Mouse (Mus musculus): ENCODE measurements around the gene Ube4b. TPM values are rescaled to one million over a fixed set of nuclear protein-coding genes. Genes with fewer than 3 reads are reported as not detected.
A peak's percentile ranks its signal among the peaks of the same experiment; 100 is the strongest.
"Not testable (repeated sequence)": the region's sequence is repeated elsewhere in the genome, so short reads cannot be mapped to it uniquely, and the experiment has no call there.

Ube4b gene
- total and polyA plus RNA-seq, 2 experiments from 2014 or later = 48.1 to 117 TPM

DNA sequence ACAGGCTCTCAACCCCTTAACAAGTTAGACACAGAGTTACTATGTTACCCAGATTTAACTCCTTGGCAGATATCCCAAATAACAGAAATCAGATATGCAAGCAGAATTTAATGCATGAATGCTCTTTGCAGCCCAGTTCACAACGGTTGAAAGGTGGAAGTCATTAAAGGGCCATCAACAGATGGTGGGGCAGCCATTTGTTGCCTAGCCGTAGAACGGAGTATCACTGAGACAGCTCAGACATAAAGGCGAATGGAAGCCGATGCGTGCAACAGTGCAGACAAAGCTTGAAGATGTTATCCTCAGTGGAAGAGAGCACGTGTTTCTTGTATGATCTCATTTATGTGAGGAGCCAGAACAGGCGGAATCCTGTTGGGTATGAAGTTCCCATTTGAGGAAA is 14.0 kb upstream of the Ube4b start:
- no peak overlapping the region for H3K4me2 ChIP-seq (ENCODE audit: low read depth, low read length)
- WGBS = 47% methylated on average over 8 of the region's 8 CpGs
- no peak overlapping the region for H3K4me3 ChIP-seq (ENCODE audit: low read length)
- ATAC-seq = no peak
- no peak overlapping the region for H3K9ac ChIP-seq (replicated peaks; ENCODE audit: low read length)
- H3K4me1 ChIP-seq (ENCODE audit: insufficient read depth, low read length) = peaks cover 1% of the 10 kb centered on the region; the same call in 1 of the 2 replicates
- no peak overlapping the region for H3K27ac ChIP-seq
- H3K36me3 ChIP-seq (ENCODE audit: insufficient read depth, low read length) = no peaks in the 10 kb centered on the region
- TF ChIP-seq CTCF (IDR thresholded peaks at IDR 0.05; ENCODE audit: low read depth) = no peak
- DNase-seq (ENCODE audit: low spot score) = peak; percentile 18
- no peaks in the 10 kb centered on the region for H3K9me3 ChIP-seq (ENCODE audit: low read length)
- H3K27me3 ChIP-seq (ENCODE audit: insufficient read depth, low read length) = no peaks in the 10 kb centered on the region

DNA sequence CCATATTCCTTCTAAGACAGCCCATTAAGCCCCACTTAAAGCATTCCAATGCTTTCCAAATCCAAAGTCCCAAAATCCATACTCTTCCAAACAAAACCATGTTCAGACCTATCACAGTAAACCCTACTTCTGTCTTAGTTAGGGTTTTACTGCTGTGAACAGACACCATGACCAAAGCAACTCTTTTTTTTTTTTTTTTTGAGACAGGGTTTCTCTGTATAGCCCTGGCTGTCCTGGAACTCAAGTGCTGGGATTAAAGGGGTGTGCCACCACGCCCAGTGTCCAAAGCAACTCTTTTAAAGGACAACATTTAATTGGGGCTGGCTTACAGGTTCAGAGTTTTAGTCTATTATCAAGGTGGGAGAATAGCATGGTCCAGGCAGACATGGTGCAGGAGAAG is 5.3 kb upstream of the Ube4b start:
- not testable (repeated sequence) for DNase-seq (ENCODE audit: low spot score); H3K9me3 ChIP-seq (ENCODE audit: low read length); H3K27me3 ChIP-seq (ENCODE audit: insufficient read depth, low read length); H3K9ac ChIP-seq (replicated peaks; ENCODE audit: low read length); H3K36me3 ChIP-seq (ENCODE audit: insufficient read depth, low read length); H3K4me1 ChIP-seq (ENCODE audit: insufficient read depth, low read length); H3K27ac ChIP-seq; H3K4me2 ChIP-seq (ENCODE audit: low read depth, low read length); ATAC-seq; H3K4me3 ChIP-seq (ENCODE audit: low read length)
- WGBS = 80% methylated on average over 1 of the region's 1 CpGs

DNA sequence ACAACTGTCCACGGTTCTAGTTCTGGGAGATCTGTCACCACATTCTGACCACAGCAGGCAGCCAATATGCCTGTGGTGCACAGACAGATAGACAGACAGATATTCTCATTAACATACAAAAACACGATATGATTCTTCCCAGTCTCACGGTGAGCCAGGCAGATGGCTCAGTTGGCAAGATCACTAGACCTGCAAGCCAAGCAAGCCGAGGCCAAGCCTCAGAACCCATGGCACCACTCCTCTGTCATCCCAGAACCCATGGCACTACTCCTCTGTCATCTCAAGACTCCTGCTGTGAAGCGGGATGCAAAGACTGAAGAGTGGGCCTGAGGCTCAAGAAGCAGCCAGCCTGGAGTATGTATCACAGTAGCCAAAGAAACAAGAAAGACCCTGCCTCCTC is 3.0 kb upstream of the Ube4b start:
- ATAC-seq (no peak), DNase-seq (ENCODE audit: low spot score) (peak; percentile 9)
- Histone ChIP-seq H3K27me3 (ENCODE audit: insufficient read depth, low read length) (no peaks in the 10 kb centered on the region), H3K4me2 (ENCODE audit: low read depth, low read length) (no peak overlapping the region), H3K9ac (replicated peaks; ENCODE audit: low read length) (no peak overlapping the region), H3K4me1 (ENCODE audit: insufficient read depth, low read length) (no peaks in the 10 kb centered on the region), H3K36me3 (ENCODE audit: insufficient read depth, low read length) (no peaks in the 10 kb centered on the region), H3K27ac (no peak overlapping the region), H3K4me3 (ENCODE audit: low read length) (no peak overlapping the region), H3K9me3 (ENCODE audit: low read length) (no peaks in the 10 kb centered on the region)
- 51% methylated on average over 5 of the region's 5 CpGs for WGBS
- no peak for TF ChIP-seq CTCF (IDR thresholded peaks at IDR 0.05; ENCODE audit: low read depth)

DNA sequence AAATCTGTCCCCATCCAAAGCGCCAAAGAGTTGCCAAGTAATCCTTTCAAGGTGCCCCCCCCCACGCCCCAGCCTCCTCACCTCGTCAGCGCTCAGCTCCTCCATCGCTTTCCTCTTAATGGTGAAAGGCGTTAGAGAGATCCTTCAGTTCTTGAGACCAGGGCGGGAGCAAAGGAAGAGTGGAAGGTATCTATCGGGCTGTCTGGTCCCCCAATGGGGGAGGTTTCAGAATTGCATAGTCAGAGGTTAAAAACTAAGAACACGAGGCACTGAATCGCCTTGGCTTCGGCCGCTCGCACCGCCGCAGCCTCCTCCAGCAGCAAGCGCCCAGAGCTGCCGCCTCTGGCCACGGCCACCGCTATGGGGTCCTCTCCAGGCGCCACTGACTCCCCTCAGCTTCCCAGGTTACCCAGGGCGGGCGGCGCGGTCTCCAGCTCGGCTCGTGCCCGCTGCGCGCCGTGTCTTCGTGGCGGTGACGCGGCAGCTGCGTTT is 702 bp downstream of the Ube4b start:
- no peak for TF ChIP-seq CTCF (IDR thresholded peaks at IDR 0.05; ENCODE audit: low read depth)
- H3K9me3 ChIP-seq (ENCODE audit: low read length) = no peaks in the 10 kb centered on the region
- H3K27ac ChIP-seq = peak overlapping the region; percentile 99
- peak overlapping the region; percentile 65 for H3K4me3 ChIP-seq (ENCODE audit: low read length)
- peak overlapping the region; percentile 75 for H3K4me2 ChIP-seq (ENCODE audit: low read depth, low read length)
- H3K4me1 ChIP-seq (ENCODE audit: insufficient read depth, low read length) = 0 out of 2 replicates have a peak, but pooled peaks cover 2% of the 10 kb centered on the region
- DNase-seq (ENCODE audit: low spot score) = peak; percentile 65
- H3K27me3 ChIP-seq (ENCODE audit: insufficient read depth, low read length) = no peaks in the 10 kb centered on the region
- under 1% methylated on average over 33 of the region's 35 CpGs for WGBS
- no peaks in the 10 kb centered on the region for H3K36me3 ChIP-seq (ENCODE audit: insufficient read depth, low read length)
- no peak; the same call in none of the 2 replicates for ATAC-seq
- H3K9ac ChIP-seq (replicated peaks; ENCODE audit: low read length) = peak overlapping the region; percentile 77

DNA sequence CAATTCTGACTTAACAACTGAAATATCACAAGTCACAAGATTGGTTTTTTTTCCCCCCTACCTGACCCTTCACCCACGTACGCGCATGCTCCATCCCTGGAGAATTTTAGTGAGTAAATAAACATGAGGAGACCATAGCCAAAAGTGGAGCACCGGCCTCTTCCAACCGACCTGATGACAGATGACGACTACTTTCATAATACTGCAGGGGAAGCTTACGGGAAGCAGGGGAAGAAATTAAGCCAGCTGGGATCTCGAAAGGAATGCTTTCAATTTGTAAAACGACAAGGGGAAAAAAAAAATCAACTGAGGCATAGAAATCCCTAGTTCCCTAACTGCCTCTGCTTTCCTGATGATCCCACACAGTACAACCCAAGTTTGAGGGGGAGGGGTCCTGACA is 1.8 kb downstream of the Ube4b start:
- H3K27ac ChIP-seq = no peak overlapping the region
- peak overlapping the region; percentile 65 for H3K4me3 ChIP-seq (ENCODE audit: low read length)
- WGBS = 0% methylated on average over 9 of the region's 9 CpGs
- H3K27me3 ChIP-seq (ENCODE audit: insufficient read depth, low read length) = no peaks in the 10 kb centered on the region
- H3K4me2 ChIP-seq (ENCODE audit: low read depth, low read length) = peak overlapping the region; percentile 75
- H3K36me3 ChIP-seq (ENCODE audit: insufficient read depth, low read length) = no peaks in the 10 kb centered on the region
- no peak for ATAC-seq
- DNase-seq (ENCODE audit: low spot score) = peak; percentile 19
- 0 out of 2 replicates have a peak, but pooled peaks cover 2% of the 10 kb centered on the region for H3K4me1 ChIP-seq (ENCODE audit: insufficient read depth, low read length)
- TF ChIP-seq CTCF (IDR thresholded peaks at IDR 0.05; ENCODE audit: low read depth) = no peak
- H3K9me3 ChIP-seq (ENCODE audit: low read length) = no peaks in the 10 kb centered on the region
- peak overlapping the region; percentile 77 for H3K9ac ChIP-seq (replicated peaks; ENCODE audit: low read length)

DNA sequence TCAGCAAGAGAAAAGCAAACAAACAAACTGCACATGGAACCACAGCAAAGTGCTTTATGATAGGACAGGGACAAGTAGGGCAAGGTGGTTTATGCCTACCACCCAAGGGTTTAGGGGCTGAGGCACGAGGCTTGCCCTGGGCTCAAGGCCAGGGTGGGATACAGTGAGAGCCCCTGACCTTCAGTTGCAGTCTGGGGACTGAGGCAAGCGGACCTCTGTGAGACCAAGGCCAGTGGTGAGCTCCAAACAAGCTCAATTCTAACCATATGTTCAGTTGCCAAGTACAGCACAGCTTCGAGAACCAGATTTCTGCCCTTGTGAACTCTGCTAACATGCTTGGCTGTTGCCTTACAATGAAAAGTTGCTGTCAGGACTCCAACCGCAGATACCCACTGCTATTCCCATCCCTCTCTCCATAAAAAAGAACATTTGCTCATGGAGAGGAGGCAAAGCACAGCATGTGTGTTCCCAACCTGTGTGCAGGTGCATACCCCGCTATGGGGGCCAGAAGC is 8.6 kb downstream of the Ube4b start:
- ATAC-seq (no peak), DNase-seq (ENCODE audit: low spot score) (no peak)
- 57% methylated on average over 5 of the region's 5 CpGs for WGBS
- no peak overlapping the region for H3K4me3 ChIP-seq (ENCODE audit: low read length)
- H3K9ac ChIP-seq (replicated peaks; ENCODE audit: low read length) = no peak overlapping the region
- peaks cover 16% of the 10 kb centered on the region; the same call in 1 of the 2 replicates for H3K4me1 ChIP-seq (ENCODE audit: insufficient read depth, low read length)
- no peak overlapping the region for H3K27ac ChIP-seq
- no peak for TF ChIP-seq CTCF (IDR thresholded peaks at IDR 0.05; ENCODE audit: low read depth)
- H3K36me3 ChIP-seq (ENCODE audit: insufficient read depth, low read length) = no peaks in the 10 kb centered on the region
- H3K4me2 ChIP-seq (ENCODE audit: low read depth, low read length) = no peak overlapping the region
- H3K9me3 ChIP-seq (ENCODE audit: low read length) = no peaks in the 10 kb centered on the region
- no peaks in the 10 kb centered on the region for H3K27me3 ChIP-seq (ENCODE audit: insufficient read depth, low read length)

DNA sequence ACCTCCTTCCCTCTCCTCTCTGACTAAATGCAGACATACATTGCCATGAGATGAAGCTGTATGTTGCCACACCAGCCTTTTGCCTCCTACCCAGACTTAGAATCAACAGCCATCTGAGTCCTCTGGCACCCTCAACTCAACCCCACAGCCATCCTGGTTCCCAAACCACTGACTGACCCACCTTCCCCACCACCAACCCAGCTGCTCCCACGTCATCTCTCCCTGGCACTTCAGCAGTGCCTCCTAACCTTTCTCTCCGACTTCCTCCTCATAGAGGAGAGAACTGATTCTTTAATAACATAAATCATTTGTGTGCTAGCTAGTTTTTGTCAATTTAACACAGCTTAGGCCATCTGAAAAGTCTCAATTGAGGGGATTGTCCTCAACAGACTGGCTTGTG is 9.6 kb downstream of the Ube4b start:
- no peak for TF ChIP-seq CTCF (IDR thresholded peaks at IDR 0.05; ENCODE audit: low read depth)
- H3K27me3 ChIP-seq (ENCODE audit: insufficient read depth, low read length) = no peaks in the 10 kb centered on the region
- H3K4me2 ChIP-seq (ENCODE audit: low read depth, low read length) = no peak overlapping the region
- H3K4me3 ChIP-seq (ENCODE audit: low read length) = no peak overlapping the region
- DNase-seq (ENCODE audit: low spot score) (no peak), ATAC-seq (no peak)
- no peak overlapping the region for H3K9ac ChIP-seq (replicated peaks; ENCODE audit: low read length)
- peaks cover 16% of the 10 kb centered on the region; the same call in 1 of the 2 replicates for H3K4me1 ChIP-seq (ENCODE audit: insufficient read depth, low read length)
- no peaks in the 10 kb centered on the region for H3K9me3 ChIP-seq (ENCODE audit: low read length)
- H3K36me3 ChIP-seq (ENCODE audit: insufficient read depth, low read length) = no peaks in the 10 kb centered on the region
- H3K27ac ChIP-seq = no peak overlapping the region
- WGBS = 84% methylated on average over 2 of the region's 2 CpGs

Data from hindbrain, postnatal 0 days (tissue).